Mouse (Mus musculus): ENCODE results near the gene Tarbp2.

DNA sequence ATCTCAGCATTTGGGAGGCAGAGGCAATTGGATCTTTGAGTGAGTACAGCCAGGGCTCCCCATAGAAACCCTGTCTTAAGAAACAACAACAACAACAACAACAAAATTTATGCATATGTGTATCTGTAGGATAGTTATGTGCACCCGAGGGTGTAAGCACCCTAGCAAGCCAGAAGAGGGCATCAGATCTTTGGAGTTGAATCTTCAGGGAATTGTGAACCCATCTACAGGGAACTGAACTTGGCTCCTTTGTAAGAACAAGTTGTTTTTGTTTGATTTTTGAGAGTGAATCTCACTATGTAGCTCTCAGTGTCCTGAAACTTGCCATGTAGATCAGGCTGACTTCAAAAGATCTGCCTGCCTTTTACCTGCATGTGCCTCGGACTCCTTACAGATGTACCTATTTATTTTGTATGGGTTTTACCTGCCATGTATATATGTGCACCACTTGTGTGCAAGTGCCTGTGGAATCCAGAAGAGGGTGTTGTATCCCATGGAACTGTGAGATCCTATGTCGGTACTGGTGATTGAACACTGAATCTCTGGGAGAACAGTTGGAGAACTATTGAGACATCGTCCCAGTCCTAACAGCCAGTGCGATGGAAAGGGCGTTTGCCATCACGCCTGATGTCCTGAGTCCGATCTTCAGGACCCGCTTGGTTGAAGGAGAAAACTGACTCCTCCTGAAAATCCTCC, 49.2 kb upstream of the Tarbp2 start:
- TF ChIP-seq CTCF (IDR thresholded peaks at IDR 0.05; ENCODE audit: borderline replicate concordance, insufficient read depth, low read length): no peak
- TF ChIP-seq POLR2A (IDR thresholded peaks at IDR 0.05; ENCODE audit: low read depth, low read length): no peak
